ENCODE assay signal across 11 mouse cellular contexts in genomic region chr7:90099248-90099647, GRCm38 (mm10). TPM values are rescaled to one million over a fixed set of nuclear protein-coding genes. Genes with fewer than 3 reads are reported as not detected.
DNase-seq lines count a peak whose midpoint lies in the region; ATAC-seq and TF ChIP-seq lines count a peak whose summit lies in the region.
"Had no signal": no experiment of that assay in that cellular context is flagged by ENCODE, and none has a peak within 500 bp of the region (broad histone marks: within the 10 kb centered on the region; RNA-seq: fewer than 3 reads in every experiment).

No protein-coding gene starts in this region.

- H3K9me3 ChIP-seq in forebrain, embryonic 13.5 days (replicated peaks): no peaks in the 10 kb centered on the region
- H3K9me3 ChIP-seq in forebrain, embryonic 15.5 days: no peaks in the 10 kb centered on the region
- no peaks in the 10 kb centered on the region for H3K9me3 ChIP-seq in lung, embryonic 14.5 days (ENCODE audit: low read depth, low read length)
- H3K9me3 ChIP-seq in hindbrain, embryonic 14.5 days (ENCODE audit: control insufficient read depth, low read length): no peaks in the 10 kb centered on the region
- no peaks in the 10 kb centered on the region for H3K9me3 ChIP-seq in midbrain, postnatal 0 days (ENCODE audit: low read length)

- TF ChIP-seq CTCF in lung, embryonic 14.5 days (IDR thresholded peaks at IDR 0.05; ENCODE audit: low read depth): no peak
- TF ChIP-seq CTCF in midbrain, postnatal 0 days (IDR thresholded peaks at IDR 0.05): no peak

- intact Hi-C loops in left cerebral cortex, postnatal 10 days (cut with DNase I): no loop called here

- H3K27me3 ChIP-seq in forebrain, embryonic 13.5 days: no peaks in the 10 kb centered on the region
- H3K27me3 ChIP-seq in forebrain, embryonic 15.5 days: no peaks in the 10 kb centered on the region
- H3K27me3 ChIP-seq in lung, embryonic 14.5 days (ENCODE audit: insufficient read depth, low read length): no peaks in the 10 kb centered on the region
- no peaks in the 10 kb centered on the region for H3K27me3 ChIP-seq in hindbrain, embryonic 14.5 days (ENCODE audit: control insufficient read depth, insufficient read depth, low read length)
- H3K27me3 ChIP-seq in midbrain, postnatal 0 days (ENCODE audit: insufficient read depth, low read length): no peaks in the 10 kb centered on the region

- DNase-seq in lung, embryonic 14.5 days: peak; percentile 39
- no peak for DNase-seq in lung, postnatal 25 days (ENCODE audit: low spot score)
- DNase-seq in hindbrain, embryonic 14.5 days (ENCODE audit: low spot score): peak; percentile 33
- peak; percentile 19 for DNase-seq in midbrain, postnatal 0 days (ENCODE audit: low spot score)
- DNase-seq in urinary bladder, adult 2 months (ENCODE audit: low spot score): no peak
- DNase-seq in left cerebral cortex, postnatal 10 days (ENCODE audit: extremely low spot score in 1 of 2, low spot score in 2 of 2): no peak
- DNase-seq: forebrain, postnatal 0 days; right cerebral cortex, adult 18-20 months had no signal

- no peak overlapping the region for H3K27ac ChIP-seq in forebrain, embryonic 13.5 days
- H3K27ac ChIP-seq in forebrain, embryonic 15.5 days (replicated peaks): no peak overlapping the region
- no peak overlapping the region for H3K27ac ChIP-seq in lung, embryonic 14.5 days (ENCODE audit: low read depth)
- H3K27ac ChIP-seq in hindbrain, embryonic 14.5 days: no peak overlapping the region
- no peak overlapping the region for H3K27ac ChIP-seq in midbrain, postnatal 0 days (ENCODE audit: low read depth, low read length)
- H3K27ac ChIP-seq: left cerebral cortex, adult 2 months had no signal

- H3K9ac ChIP-seq in forebrain, embryonic 13.5 days: no peak overlapping the region
- H3K9ac ChIP-seq in forebrain, embryonic 15.5 days (replicated peaks): no peak overlapping the region
- no peak overlapping the region for H3K9ac ChIP-seq in lung, embryonic 14.5 days
- H3K9ac ChIP-seq in hindbrain, embryonic 14.5 days: peak overlapping the region; percentile 1; the same call in 1 of the 2 replicates
- no peak overlapping the region for H3K9ac ChIP-seq in midbrain, postnatal 0 days (replicated peaks; ENCODE audit: low read length, poor library complexity, severe bottlenecking)
- H3K9ac ChIP-seq: forebrain, postnatal 0 days had no signal

- 46% methylated on average over 10 of the region's 10 CpGs for WGBS in forebrain, embryonic 13.5 days
- 50% methylated on average over 10 of the region's 10 CpGs for whole genome bisulfite sequencing in forebrain, embryonic 15.5 days
- WGBS in lung, embryonic 14.5 days: 40% methylated on average over 10 of the region's 10 CpGs
- 36% methylated on average over 10 of the region's 10 CpGs for WGBS in hindbrain, embryonic 14.5 days
- 23% methylated on average over 10 of the region's 10 CpGs for WGBS in midbrain, postnatal 0 days

- ATAC-seq in forebrain, embryonic 13.5 days: no peak
- ATAC-seq in forebrain, embryonic 15.5 days (replicated peaks): no peak
- peak; percentile 28; the same call in 1 of the 2 replicates for ATAC-seq in lung, embryonic 14.5 days (ENCODE audit: insufficient read depth)
- peak; percentile 40 for ATAC-seq in hindbrain, embryonic 14.5 days (ENCODE audit: low FRiP score)
- ATAC-seq in midbrain, postnatal 0 days (ENCODE audit: low FRiP score): no peak
- ATAC-seq: forebrain, postnatal 0 days had no signal

- H3K4me2 ChIP-seq in forebrain, embryonic 13.5 days: peak overlapping the region; percentile 30
- no peak overlapping the region for H3K4me2 ChIP-seq in forebrain, embryonic 15.5 days (replicated peaks)
- H3K4me2 ChIP-seq in lung, embryonic 14.5 days: 0 out of 2 replicates have a peak overlapping the region, but pooled peaks have one; percentile 1
- H3K4me2 ChIP-seq in hindbrain, embryonic 14.5 days (replicated peaks): peak overlapping the region; percentile 36
- H3K4me2 ChIP-seq in midbrain, postnatal 0 days (ENCODE audit: low read depth, low read length, poor library complexity, severe bottlenecking): peak overlapping the region; percentile 36

- H3K4me1 ChIP-seq in forebrain, embryonic 13.5 days: 0 out of 2 replicates have a peak, but pooled peaks cover 4% of the 10 kb centered on the region
- peaks cover 5% of the 10 kb centered on the region for H3K4me1 ChIP-seq in forebrain, embryonic 15.5 days
- H3K4me1 ChIP-seq in lung, embryonic 14.5 days (ENCODE audit: insufficient read depth): no peaks in the 10 kb centered on the region
- no peaks in the 10 kb centered on the region for H3K4me1 ChIP-seq in hindbrain, embryonic 14.5 days (replicated peaks; ENCODE audit: control insufficient read depth, insufficient read depth, low read length)
- no peaks in the 10 kb centered on the region for H3K4me1 ChIP-seq in midbrain, postnatal 0 days (ENCODE audit: insufficient read depth, low read length)

- H3K4me3 ChIP-seq in forebrain, embryonic 13.5 days: no peak overlapping the region
- no peak overlapping the region for H3K4me3 ChIP-seq in forebrain, embryonic 15.5 days
- H3K4me3 ChIP-seq in lung, embryonic 14.5 days (ENCODE audit: low read depth, low read length): no peak overlapping the region
- H3K4me3 ChIP-seq in hindbrain, embryonic 14.5 days (replicated peaks; ENCODE audit: low read length): no peak overlapping the region
- H3K4me3 ChIP-seq in midbrain, postnatal 0 days (ENCODE audit: low read depth, low read length): peak overlapping the region; percentile 17; the same call in 1 of the 2 replicates
- H3K4me3 ChIP-seq: left cerebral cortex, adult 2 months had no signal

- no peaks in the 10 kb centered on the region for H3K36me3 ChIP-seq in forebrain, embryonic 13.5 days (ENCODE audit: poor library complexity, severe bottlenecking)
- H3K36me3 ChIP-seq in forebrain, embryonic 15.5 days: no peaks in the 10 kb centered on the region
- H3K36me3 ChIP-seq in lung, embryonic 14.5 days (ENCODE audit: insufficient read depth): no peaks in the 10 kb centered on the region
- H3K36me3 ChIP-seq in hindbrain, embryonic 14.5 days (replicated peaks; ENCODE audit: control insufficient read depth, insufficient read depth): no peaks in the 10 kb centered on the region
- no peaks in the 10 kb centered on the region for H3K36me3 ChIP-seq in midbrain, postnatal 0 days (ENCODE audit: insufficient read depth, low read length)

RNA-seq across cellular contexts. Expression of gene Picalm, which starts 30.8 kb away (rescaled TPM):
- 36.6 and 40.9 TPM in 2 replicates for polyA plus RNA-seq in forebrain, embryonic 13.5 days (2015; fragmentation: Nextera tagmentation; extraction: Ambion mirVana)
- 42.3 and 45.7 TPM in 2 replicates for polyA plus RNA-seq in forebrain, embryonic 15.5 days (2015; fragmentation: Nextera tagmentation; extraction: Ambion mirVana)
- 53.6 and 59.9 TPM in 2 replicates for polyA plus RNA-seq in lung, embryonic 14.5 days (2014; fragmentation: Nextera tagmentation; extraction: Ambion mirVana)
- polyA plus RNA-seq in hindbrain, embryonic 14.5 days (2014; fragmentation: Nextera tagmentation; extraction: Ambion mirVana): 46.2 and 53.9 TPM in 2 replicates
- 173 and 215 TPM in 2 replicates for total RNA-seq in midbrain, postnatal 0 days (2014; rRNA removed)
- polyA plus RNA-seq in midbrain, postnatal 0 days (2015; fragmentation: Nextera tagmentation; extraction: Ambion mirVana): 20.2 and 24.8 TPM in 2 replicates
- polyA plus RNA-seq in urinary bladder, adult 2 months (2012; rRNA removed): 148 and 156 TPM in 2 replicates
- total RNA-seq in left cerebral cortex, postnatal 10 days (2021): 100 to 1,000 TPM; 180 to 182 TPM

Comparison
In these comparisons a context has a peak if more than half of its experiments do, and no peak if none do; other contexts are left out.
1. DNase-seq: peak in lung, embryonic 14.5 days (single experiment), hindbrain, embryonic 14.5 days (single experiment) and midbrain, postnatal 0 days (single experiment); none in lung, postnatal 25 days (single experiment), urinary bladder, adult 2 months (single experiment) and left cerebral cortex, postnatal 10 days (0 of 2).
2. ATAC-seq: peak in lung, embryonic 14.5 days (single experiment) and hindbrain, embryonic 14.5 days (single experiment); none in forebrain, embryonic 13.5 days (single experiment), forebrain, embryonic 15.5 days (single experiment) and midbrain, postnatal 0 days (single experiment).